Mouse (Mus musculus) skeletal muscle tissue, adult 2 months (tissue): Measurements from ENCODE around the gene Eno1.

Source experiments
- DNase-seq: peaks from one replicate; pipeline ENCODE4 v3.0.0-alpha.2; 2012; ENCODE audit warnings: low read depth, low spot score

Eno1 gene

GRCm38 (mm10) chr4:150226818-150227688, 9.5 kb upstream of the Eno1 start:
- DNase-seq = peak; percentile 86

GRCm38 (mm10) chr4:150228581-150229348, 7.8 kb upstream of the Eno1 start:
- no peak for DNase-seq

GRCm38 (mm10) chr4:150229747-150230390, 6.7 kb upstream of the Eno1 start:
- DNase-seq = no peak

GRCm38 (mm10) chr4:150230460-150231407, 5.8 kb upstream of the Eno1 start:
- peak; percentile 93 for DNase-seq

- peak; percentile 77 for DNase-seq
These were observed 4.7 kb upstream of the Eno1 start for GRCm38 (mm10) chr4:150231871-150232270.

GRCm38 (mm10) chr4:150234599-150235327, 1.8 kb upstream of the Eno1 start:
- no peak for DNase-seq

GRCm38 (mm10) chr4:150235585-150235984, 936 bp upstream of the Eno1 start:
- DNase-seq = no peak

GRCm38 (mm10) chr4:150236031-150236430, 490 bp upstream of the Eno1 start:
- no peak for DNase-seq

GRCm38 (mm10) chr4:150237636-150238361, 1.3 kb downstream of the Eno1 start:
- no peak for DNase-seq

- DNase-seq = no peak
These were observed 2.0 kb downstream of the Eno1 start for GRCm38 (mm10) chr4:150238433-150239086.

- no peak for DNase-seq
These were observed 2.6 kb downstream of the Eno1 start for GRCm38 (mm10) chr4:150239087-150239480.

- no peak for DNase-seq
These were observed 3.0 kb downstream of the Eno1 start for GRCm38 (mm10) chr4:150239503-150239902.

GRCm38 (mm10) chr4:150239951-150240368, 3.4 kb downstream of the Eno1 start:
- peak; percentile 91 for DNase-seq

GRCm38 (mm10) chr4:150240381-150240886, 3.9 kb downstream of the Eno1 start:
- no peak for DNase-seq

- DNase-seq = no peak
These were observed 5.2 kb downstream of the Eno1 start for GRCm38 (mm10) chr4:150241708-150242107.

GRCm38 (mm10) chr4:150242745-150243144, 6.2 kb downstream of the Eno1 start:
- no peak for DNase-seq

- peak; percentile 89 for DNase-seq
These were observed 9.4 kb downstream of the Eno1 start for GRCm38 (mm10) chr4:150245876-150246275.

- DNase-seq = peak; percentile 75
These were observed 11.5 kb downstream of the Eno1 start for GRCm38 (mm10) chr4:150248009-150248408.

GRCm38 (mm10) chr4:150248917-150249316, 12.4 kb downstream of the Eno1 start:
- DNase-seq = no peak
